ENCODE assay signal across 12 mouse cellular contexts in the genomic region with DNA sequence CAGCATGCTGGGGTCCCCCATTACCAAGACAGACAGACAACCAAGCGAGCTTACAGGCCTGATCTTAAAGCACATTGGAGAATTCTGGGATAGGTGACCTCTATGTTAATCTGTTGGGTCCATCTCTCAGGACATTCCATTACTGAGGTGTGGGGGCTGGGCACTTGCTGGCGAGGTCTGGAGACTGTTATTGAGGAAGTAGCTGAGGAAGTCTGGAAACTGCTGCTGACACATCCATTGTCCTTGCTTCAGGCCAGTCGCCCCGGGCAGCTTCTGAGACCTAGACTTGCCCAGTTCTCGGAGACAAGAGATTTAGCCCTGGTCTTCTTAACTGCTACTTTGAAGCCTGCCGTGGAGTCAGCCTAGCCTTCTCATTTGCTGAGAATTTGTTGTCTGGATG.
A peak's percentile ranks its signal among the peaks of the same experiment; 100 is the strongest.
DNase-seq lines count a peak whose midpoint lies in the region; ATAC-seq and TF ChIP-seq lines count a peak whose summit lies in the region.
"Had no signal": no experiment of that assay in that cellular context is flagged by ENCODE, and none has a peak within 500 bp of the region (broad histone marks: within the 10 kb centered on the region; RNA-seq: fewer than 3 reads in every experiment).

No protein-coding gene starts in this region.

- H3K27me3 ChIP-seq in heart, embryonic 16.5 days (ENCODE audit: control insufficient read depth, insufficient read depth, low read length), result no peaks in the 10 kb centered on the region
- H3K27me3 ChIP-seq: embryonic facial prominence, embryonic 15.5 days; hindbrain, embryonic 13.5 days had no signal

- H3K4me2 ChIP-seq in heart, embryonic 16.5 days (ENCODE audit: low read depth, low read length), result no peak overlapping the region
- H3K4me2 ChIP-seq: embryonic facial prominence, embryonic 15.5 days; hindbrain, embryonic 13.5 days had no signal

- intact Hi-C loops in gastrocnemius, postnatal 14 days (cut with DNase I; ENCODE audit: low total_unique reads), result no loop called here
- intact Hi-C loops in gastrocnemius, adult 2 months (cut with DNase I), result no loop called here

- no peak overlapping the region for H3K27ac ChIP-seq in gastrocnemius, adult 2 months
- H3K27ac ChIP-seq in heart, embryonic 16.5 days (ENCODE audit: low read length), result no peak overlapping the region
- H3K27ac ChIP-seq: embryonic facial prominence, embryonic 15.5 days; hindbrain, embryonic 13.5 days; liver, embryonic 14.5 days had no signal

- no peaks in the 10 kb centered on the region for H3K36me3 ChIP-seq in heart, embryonic 16.5 days (ENCODE audit: control insufficient read depth, insufficient read depth)
- H3K36me3 ChIP-seq: embryonic facial prominence, embryonic 15.5 days; hindbrain, embryonic 13.5 days had no signal

- WGBS in heart, embryonic 16.5 days, result 44% methylated on average over 6 of the region's 6 CpGs

- H3K4me1 ChIP-seq in heart, embryonic 16.5 days (ENCODE audit: control insufficient read depth, insufficient read depth, low read length), result no peaks in the 10 kb centered on the region
- H3K4me1 ChIP-seq: embryonic facial prominence, embryonic 15.5 days; hindbrain, embryonic 13.5 days had no signal

- peaks cover 2% of the 10 kb centered on the region; the same call in 1 of the 2 replicates for H3K9me3 ChIP-seq in heart, embryonic 16.5 days (replicated peaks; ENCODE audit: control insufficient read depth, low read length)
- H3K9me3 ChIP-seq: embryonic facial prominence, embryonic 15.5 days had no signal

- no peak for TF ChIP-seq CTCF in gastrocnemius, adult 2 months (IDR thresholded peaks at IDR 0.05)

- no peak overlapping the region for H3K4me3 ChIP-seq in gastrocnemius, adult 2 months
- H3K4me3 ChIP-seq in heart, embryonic 16.5 days (ENCODE audit: low read length), result no peak overlapping the region
- H3K4me3 ChIP-seq: embryonic facial prominence, embryonic 15.5 days; hindbrain, embryonic 13.5 days had no signal

- peak; percentile 16 for DNase-seq in gastrocnemius, postnatal 14 days
- DNase-seq in gastrocnemius, adult 2 months, result no peak
- DNase-seq in ES-CJ7 (ENCODE audit: low read depth, low spot score), result peak; percentile 7
- peak; percentile 51 to 75 for DNase-seq in kidney, postnatal 36 days
- DNase-seq in left cerebral cortex, adult 18-20 months (ENCODE audit: low spot score in 2 of 2), result no peak
- no peak for DNase-seq in gastrocnemius, adult 18-20 months (ENCODE audit: low spot score)
- no peak for DNase-seq in natural killer cell, adult 2 months (ENCODE audit: low spot score in 2 of 2)
- DNase-seq: layer of hippocampus, postnatal 36 days had no signal

- 0 out of 2 replicates have a peak, but pooled peaks have one; percentile 45 for ATAC-seq in heart, embryonic 16.5 days (replicated peaks; ENCODE audit: extremely low read depth, insufficient read depth, low FRiP score)

- H3K9ac ChIP-seq in heart, embryonic 16.5 days (ENCODE audit: low read length), result no peak overlapping the region
- H3K9ac ChIP-seq: embryonic facial prominence, embryonic 15.5 days; hindbrain, embryonic 13.5 days; liver, embryonic 14.5 days had no signal

Comparison
In these comparisons a context has a peak if more than half of its experiments do, and no peak if none do; other contexts are left out.
1. DNase-seq: peak in gastrocnemius, postnatal 14 days (single experiment), ES-CJ7 (single experiment) and kidney, postnatal 36 days (2 of 2); none in gastrocnemius, adult 2 months (single experiment), left cerebral cortex, adult 18-20 months (0 of 2), gastrocnemius, adult 18-20 months (single experiment) and natural killer cell, adult 2 months (0 of 2).